Mouse (Mus musculus) olfactory bulb, adult 2 months (tissue): ENCODE results near the gene E2f6. TPM values are rescaled to one million over a fixed set of nuclear protein-coding genes. Genes with fewer than 3 reads are reported as not detected.

ENCODE experiments used
- H3K27ac ChIP-seq: fragments of 200-500 bp; 2 replicates; pipeline ENCODE4 v1.5.1; 2012; ENCODE audit warnings: low read depth, low read length; ENCODE audit not compliant: insufficient read depth
- H3K4me1 ChIP-seq: fragments of 200-500 bp; 2 replicates; pipeline ENCODE4 v1.6.1; 2012; ENCODE audit warnings: low read length; ENCODE audit not compliant: control insufficient read depth, insufficient read depth
- H3K4me3 ChIP-seq: fragments of 200-500 bp; 2 replicates; pipeline ENCODE4 v1.5.1; 2012; ENCODE audit warnings: mild to moderate bottlenecking, low read depth, low read length, moderate library complexity; ENCODE audit not compliant: insufficient read depth
- CTCF ChIP-seq: fragments of 200-500 bp; IDR thresholded peaks from 2 replicates; pipeline ENCODE4 v1.5.1; 2012; ENCODE audit warnings: low read depth, mild to moderate bottlenecking, low read length, moderate library complexity; ENCODE audit not compliant: insufficient read depth
- POLR2A ChIP-seq: fragments of 200-500 bp; IDR thresholded peaks from 2 replicates; pipeline ENCODE4 v1.6.1; 2012; ENCODE audit warnings: mild to moderate bottlenecking, low read depth, low read length, moderate library complexity; ENCODE audit not compliant: insufficient read depth
- WGBS: fragments of 180-500 bp; shearing (Covaris S2); methylation state at CpG from one replicate; pipeline ENCODE4 v1.1.7; 2018; 5-methylcytosine and 5-hydroxymethylcytosine counted together
- polyA plus RNA-seq: library from polyadenylated mRNA; stranded (reverse); fragments of >200 nt; gene quantifications from 2 replicates; pipeline ENCODE4 v1.2.4, GENCODE M21; 2012; ENCODE audit warnings: low replicate concordance; ENCODE audit not compliant: missing spikeins, insufficient read depth, insufficient read length

Gene E2f6
- polyA plus RNA-seq, 1 experiment = not detected

GRCm38 (mm10) chr12:16882442-16882841 lies 71.7 kb downstream of the E2f6 start:
- Histone ChIP-seq H3K4me3 (no peak overlapping the region), H3K27ac (no peak overlapping the region), H3K4me1 (no peaks in the 10 kb centered on the region)
- no peak for TF ChIP-seq POLR2A
- TF ChIP-seq CTCF = no peak
- 88% methylated on average over 3 of the region's 3 CpGs for WGBS

DNA sequence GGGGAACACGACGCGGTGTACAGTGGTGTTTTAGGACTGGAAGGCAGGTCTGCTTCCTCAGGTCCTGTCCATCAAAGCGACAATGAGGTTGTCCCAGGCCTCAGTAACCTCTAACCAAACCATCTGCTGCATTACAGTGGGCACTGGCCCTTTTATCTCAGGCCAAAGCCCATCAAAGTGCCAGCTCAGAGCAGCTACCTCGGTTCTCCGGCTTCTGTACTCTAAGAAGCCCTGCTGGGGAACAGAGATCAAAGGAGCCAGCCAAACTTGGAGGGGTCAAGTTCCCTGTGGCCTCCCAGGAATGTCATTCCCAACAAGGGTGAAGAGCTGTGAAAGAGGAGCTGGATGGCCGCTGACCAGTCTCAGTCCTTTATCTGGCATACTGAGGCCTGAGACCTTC lies 72.3 kb downstream of the E2f6 start:
- WGBS = 86% methylated on average over 7 of the region's 7 CpGs
- no peak for TF ChIP-seq CTCF
- no peak for TF ChIP-seq POLR2A

DNA sequence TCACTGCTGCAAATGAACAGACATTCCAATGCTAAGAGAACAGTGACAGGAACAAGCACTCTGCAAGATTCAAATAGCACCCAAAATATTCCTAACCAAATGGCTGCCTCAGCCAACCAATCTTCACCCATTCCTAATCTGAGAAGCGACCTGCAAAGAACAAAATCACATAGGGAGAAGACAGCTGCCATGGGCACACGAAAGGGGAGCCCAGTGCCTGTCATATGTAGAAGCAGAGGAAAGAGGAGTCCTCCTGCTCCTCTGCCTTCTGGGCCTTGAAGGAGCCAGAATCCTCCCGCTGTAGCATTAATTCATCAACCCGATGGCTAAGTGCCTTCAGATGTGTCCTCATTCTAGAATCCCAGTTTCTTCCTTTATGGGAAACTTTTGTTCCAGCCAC lies 73.8 kb downstream of the E2f6 start:
- WGBS = 95% methylated on average over 4 of the region's 4 CpGs
- Histone ChIP-seq H3K4me1 (no peaks in the 10 kb centered on the region), H3K4me3 (no peak overlapping the region), H3K27ac (no peak overlapping the region)
- TF ChIP-seq POLR2A (no peak), CTCF (no peak)

More for the DNA sequence above, 72.3 kb downstream of the E2f6 start:
- no peak overlapping the region for H3K4me3 ChIP-seq
- no peak overlapping the region for H3K27ac ChIP-seq
- H3K4me1 ChIP-seq = no peaks in the 10 kb centered on the region

- Histone ChIP-seq H3K4me3 (no peak overlapping the region), H3K4me1 (no peaks in the 10 kb centered on the region), H3K27ac (no peak overlapping the region)
- no peak for TF ChIP-seq CTCF
- TF ChIP-seq POLR2A = no peak
- 94% methylated on average over 6 of the region's 6 CpGs for WGBS
Observed at GRCm38 (mm10) chr12:16886354-16886753, 75.6 kb downstream of the E2f6 start.

Other genes with a start within 250 kb of the E2f6 start
- gene Lpin1, start 200.0 kb upstream of the E2f6 start, polyA plus RNA-seq = 149 TPM in 1 of 2 replicates, not detected in the other
- gene Ntsr2, start 157.6 kb upstream of the E2f6 start, polyA plus RNA-seq = not detected in 2 replicates
- not detected in 2 replicates for gene Greb1, start 10.1 kb upstream of the E2f6 start, polyA plus RNA-seq
- 111 TPM in 1 of 2 replicates, not detected in the other for gene Rock2, start 83.9 kb downstream of the E2f6 start, polyA plus RNA-seq
- not detected in 2 replicates for gene Pqlc3, start 189.4 kb downstream of the E2f6 start, polyA plus RNA-seq
- not detected in 2 replicates for gene 2410004P03Rik, start 200.8 kb downstream of the E2f6 start, polyA plus RNA-seq